9 mouse cellular contexts compared by ENCODE assay signal in the genomic region with DNA sequence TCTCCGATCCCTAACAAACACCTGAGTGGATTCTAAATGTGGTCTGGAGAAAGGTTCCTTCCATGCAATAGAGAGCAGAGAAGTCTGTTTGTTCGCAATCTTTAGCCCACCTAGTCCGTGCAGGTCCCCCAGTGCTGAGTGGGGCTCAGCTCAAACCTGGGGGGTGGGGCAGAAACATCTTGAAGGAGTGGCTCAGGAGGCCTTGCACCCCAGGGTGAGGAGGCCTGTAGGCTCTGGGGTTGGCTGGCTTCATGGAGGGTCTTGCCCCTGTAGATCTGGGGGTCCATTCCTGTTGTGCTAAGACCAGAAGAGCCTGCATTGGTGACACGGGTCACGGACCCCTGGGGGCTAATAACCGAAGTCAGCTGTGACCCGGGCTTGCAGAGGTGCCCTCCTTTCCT. TPM values are rescaled to one million over a fixed set of nuclear protein-coding genes. Genes with fewer than 3 reads are reported as not detected.
DNase-seq lines count a peak whose midpoint lies in the region; ATAC-seq and TF ChIP-seq lines count a peak whose summit lies in the region.
"Had no signal": no experiment of that assay in that cellular context is flagged by ENCODE, and none has a peak within 500 bp of the region (broad histone marks: within the 10 kb centered on the region; RNA-seq: fewer than 3 reads in every experiment).

No protein-coding gene starts in this region.

- H3K4me2 ChIP-seq in heart, embryonic 11.5 days: peak overlapping the region; percentile 98
- peak overlapping the region; percentile 84 for H3K4me2 ChIP-seq in forebrain, postnatal 0 days (ENCODE audit: low read depth)
- peak overlapping the region; percentile 93 for H3K4me2 ChIP-seq in midbrain, embryonic 11.5 days

- 22% methylated on average over 7 of the region's 7 CpGs for WGBS in heart, embryonic 11.5 days (ENCODE audit: insufficient replicate concordance)
- 22% methylated on average over 7 of the region's 7 CpGs for WGBS in forebrain, postnatal 0 days
- WGBS in midbrain, embryonic 11.5 days: 20% methylated on average over 7 of the region's 7 CpGs

- ATAC-seq in heart, embryonic 11.5 days (replicated peaks; ENCODE audit: insufficient number of reproducible peaks, low FRiP score, low TSS enrichment): no peak
- no peak for ATAC-seq in forebrain, postnatal 0 days
- no peak for ATAC-seq in midbrain, embryonic 11.5 days (ENCODE audit: low FRiP score)

- TF ChIP-seq CTCF in forebrain, postnatal 0 days (IDR thresholded peaks at IDR 0.05; ENCODE audit: low read depth): no peak

- no peak overlapping the region for H3K27ac ChIP-seq in heart, embryonic 11.5 days (ENCODE audit: low read depth, low read length)
- no peak overlapping the region for H3K27ac ChIP-seq in forebrain, postnatal 0 days (ENCODE audit: low read depth, low read length)
- no peak overlapping the region for H3K27ac ChIP-seq in midbrain, embryonic 11.5 days (ENCODE audit: low read depth, low read length)

- intact Hi-C loops in heart, postnatal 14 days (cut with DNase I): loop anchor here (5.0 kb wide), 1 partner anchor 40 kb away; a partner anchor contains a TSS
- intact Hi-C loops in left cerebral cortex, postnatal 14 days (cut with DNase I): loop anchor here (5.0 kb wide), 2 partner anchors 40 to 135 kb away; a partner anchor contains a TSS

- no peaks in the 10 kb centered on the region for H3K36me3 ChIP-seq in heart, embryonic 11.5 days (ENCODE audit: control insufficient read depth, insufficient read depth, low read length)
- H3K36me3 ChIP-seq in forebrain, postnatal 0 days (ENCODE audit: insufficient read depth): no peaks in the 10 kb centered on the region
- H3K36me3 ChIP-seq in midbrain, embryonic 11.5 days (ENCODE audit: control insufficient read depth, insufficient read depth, low read length): no peaks in the 10 kb centered on the region

- no peaks in the 10 kb centered on the region for H3K9me3 ChIP-seq in heart, embryonic 11.5 days (replicated peaks; ENCODE audit: control insufficient read depth, low read length)
- no peaks in the 10 kb centered on the region for H3K9me3 ChIP-seq in forebrain, postnatal 0 days (ENCODE audit: low read length)
- no peaks in the 10 kb centered on the region for H3K9me3 ChIP-seq in midbrain, embryonic 11.5 days (ENCODE audit: control insufficient read depth, low read length)

- H3K9ac ChIP-seq in heart, embryonic 11.5 days (ENCODE audit: low read depth, low read length): no peak overlapping the region
- peak overlapping the region; percentile 92 for H3K9ac ChIP-seq in forebrain, postnatal 0 days
- no peak overlapping the region for H3K9ac ChIP-seq in midbrain, embryonic 11.5 days (ENCODE audit: low read length)

- H3K27me3 ChIP-seq in heart, embryonic 11.5 days (ENCODE audit: control insufficient read depth, insufficient read depth, low read length): peaks cover 39% of the 10 kb centered on the region
- no peaks in the 10 kb centered on the region for H3K27me3 ChIP-seq in forebrain, postnatal 0 days (ENCODE audit: insufficient read depth, low read length)
- H3K27me3 ChIP-seq in midbrain, embryonic 11.5 days (ENCODE audit: control insufficient read depth, insufficient read depth, low read length): peaks cover 19% of the 10 kb centered on the region

- H3K4me3 ChIP-seq in heart, embryonic 11.5 days (ENCODE audit: low read depth, low read length): peak overlapping the region; percentile 73
- peak overlapping the region; percentile 88 for H3K4me3 ChIP-seq in forebrain, postnatal 0 days (ENCODE audit: low read depth, low read length)
- peak overlapping the region; percentile 68 for H3K4me3 ChIP-seq in midbrain, embryonic 11.5 days (ENCODE audit: low read depth, low read length)

- no peak for DNase-seq in heart, postnatal 14 days
- peak; percentile 51 for DNase-seq in brain, adult 2 months (ENCODE audit: low read depth, low spot score)
- no peak for DNase-seq in forebrain, postnatal 0 days
- DNase-seq in midbrain, embryonic 11.5 days (ENCODE audit: low spot score, missing footprints): peak; percentile 84
- DNase-seq in right cerebral cortex, postnatal 36 days (ENCODE audit: low spot score in 2 of 2): no peak
- no peak for DNase-seq in left cerebral cortex, postnatal 14 days (ENCODE audit: low spot score in 2 of 2)
- DNase-seq in embryo, embryonic 10 days (ENCODE audit: low spot score): no peak

- 0 out of 2 replicates have a peak, but pooled peaks cover under 1% of the 10 kb centered on the region for H3K4me1 ChIP-seq in heart, embryonic 11.5 days (ENCODE audit: control insufficient read depth, insufficient read depth, low read length)
- peaks cover 13% of the 10 kb centered on the region for H3K4me1 ChIP-seq in forebrain, postnatal 0 days (ENCODE audit: insufficient read depth)
- 0 out of 2 replicates have a peak, but pooled peaks cover 2% of the 10 kb centered on the region for H3K4me1 ChIP-seq in midbrain, embryonic 11.5 days (ENCODE audit: control insufficient read depth, insufficient read depth, low read length)

RNA-seq across cellular contexts. Expression of a gene that starts 0.4 kb away (rescaled TPM):
- 861 and 879 TPM in 2 replicates for polyA plus RNA-seq in heart, embryonic 11.5 days (2014; fragmentation: Nextera tagmentation; extraction: Ambion mirVana)
- 100 to 1,000 TPM; 278 to 293 TPM for total RNA-seq in heart, postnatal 14 days (2021)
- 804 and 1,069 TPM in 2 replicates for total RNA-seq in forebrain, postnatal 0 days (2014; rRNA removed)
- polyA plus RNA-seq in forebrain, postnatal 0 days (2015; fragmentation: Nextera tagmentation; extraction: Ambion mirVana): 578 and 651 TPM in 2 replicates
- 1,032 and 1,053 TPM in 2 replicates for polyA plus RNA-seq in midbrain, embryonic 11.5 days (2014; fragmentation: Nextera tagmentation; extraction: Ambion mirVana)
- 100 to 1,000 TPM; 449 to 461 TPM for total RNA-seq in left cerebral cortex, postnatal 14 days (2021)

RNA-seq across cellular contexts. Expression of a gene that starts 0.9 kb away (rescaled TPM):
- 15.2 and 20.7 TPM in 2 replicates for polyA plus RNA-seq in heart, embryonic 11.5 days (2014; fragmentation: Nextera tagmentation; extraction: Ambion mirVana)
- total RNA-seq in heart, postnatal 14 days (2021): 10 to 100 TPM; 77.8 to 79.6 TPM
- total RNA-seq in forebrain, postnatal 0 days (2014; rRNA removed): 113 and 127 TPM in 2 replicates
- polyA plus RNA-seq in forebrain, postnatal 0 days (2015; fragmentation: Nextera tagmentation; extraction: Ambion mirVana): 58.6 and 69.0 TPM in 2 replicates
- 6.2 and 7.4 TPM in 2 replicates for polyA plus RNA-seq in midbrain, embryonic 11.5 days (2014; fragmentation: Nextera tagmentation; extraction: Ambion mirVana)
- 100 to 1,000 TPM; 534 to 540 TPM for total RNA-seq in left cerebral cortex, postnatal 14 days (2021)
- total RNA-seq: neutrophil, adult 5-6 weeks had no signal

RNA-seq across cellular contexts. Expression of a gene that starts 40.9 kb away (rescaled TPM):
- 18.8 and 25.1 TPM in 2 replicates for polyA plus RNA-seq in heart, embryonic 11.5 days (2014; fragmentation: Nextera tagmentation; extraction: Ambion mirVana)
- total RNA-seq in heart, postnatal 14 days (2021): 10 to 100 TPM; 27.8 to 32.4 TPM
- 48.8 and 52.1 TPM in 2 replicates for total RNA-seq in forebrain, postnatal 0 days (2014; rRNA removed)
- polyA plus RNA-seq in forebrain, postnatal 0 days (2015; fragmentation: Nextera tagmentation; extraction: Ambion mirVana): 21.6 and 25.7 TPM in 2 replicates
- 24.9 and 29.4 TPM in 2 replicates for polyA plus RNA-seq in midbrain, embryonic 11.5 days (2014; fragmentation: Nextera tagmentation; extraction: Ambion mirVana)
- total RNA-seq in left cerebral cortex, postnatal 14 days (2021): 10 to 100 TPM; 26.2 to 27.8 TPM

Comparison
In these comparisons a context has a peak if more than half of its experiments do, and no peak if none do; other contexts are left out.
1. DNase-seq: peak in brain, adult 2 months (single experiment) and midbrain, embryonic 11.5 days (single experiment); none in heart, postnatal 14 days (0 of 2), forebrain, postnatal 0 days (single experiment), right cerebral cortex, postnatal 36 days (0 of 2), left cerebral cortex, postnatal 14 days (0 of 2) and embryo, embryonic 10 days (single experiment).
2. Peak in every context shown above with its lines, with median percentiles within 50 percentile points of each other: H3K4me2 ChIP-seq and H3K4me3 ChIP-seq.